Mouse (Mus musculus): Measurements from ENCODE around the gene Kif23.

- TF ChIP-seq CTCF (IDR thresholded peaks at IDR 0.05; ENCODE audit: control insufficient read depth, insufficient read depth, insufficient read length) (no peak), MYOD1 (IDR thresholded peaks at IDR 0.05; ENCODE audit: control insufficient read depth, insufficient read length, low read depth) (no peak), MAX (IDR thresholded peaks at IDR 0.05) (no peak), CEBPB (IDR thresholded peaks at IDR 0.05; ENCODE audit: low read depth) (no peak), USF1 (IDR thresholded peaks at IDR 0.05; ENCODE audit: low read depth) (no peak), MYOG (IDR thresholded peaks at IDR 0.05; ENCODE audit: control insufficient read depth, extremely low read depth, insufficient read length) (no peak)
Measured at GRCm38 (mm10) chr9:61887661-61888379, 58.8 kb downstream of the Kif23 start.

Measured in C2C12 (cell line).